Mouse (Mus musculus): ENCODE measurements at regions not wholly inside any gene's neighbourhood (a gene's known extent, or its start where the extent isn't known, plus 50 kb on each side); places are given as distances from the start of the nearest gene placed in this dataset.

DNA sequence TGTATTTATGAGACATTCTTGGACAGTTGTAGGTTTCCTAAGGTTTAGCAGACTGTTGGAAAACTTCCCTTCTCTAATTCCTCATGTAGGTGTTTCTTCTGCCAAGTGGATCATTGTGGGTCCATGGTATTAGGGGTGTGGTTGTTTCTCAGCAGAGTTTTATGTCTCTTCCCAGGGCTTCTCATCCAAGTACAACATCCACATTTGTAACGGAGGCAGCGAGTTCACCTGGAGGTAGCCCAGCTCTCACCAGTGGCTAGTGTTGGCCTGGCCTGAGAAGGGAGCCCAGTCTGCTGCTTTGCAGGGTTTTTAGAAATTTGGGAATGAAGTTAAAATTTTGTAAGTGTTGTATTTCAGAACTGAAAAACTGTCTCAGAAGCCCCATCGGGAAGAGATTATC is 122.4 kb downstream of the Wnt5a start:
- no peak for DNase-seq (ENCODE audit: low spot score)

DNA sequence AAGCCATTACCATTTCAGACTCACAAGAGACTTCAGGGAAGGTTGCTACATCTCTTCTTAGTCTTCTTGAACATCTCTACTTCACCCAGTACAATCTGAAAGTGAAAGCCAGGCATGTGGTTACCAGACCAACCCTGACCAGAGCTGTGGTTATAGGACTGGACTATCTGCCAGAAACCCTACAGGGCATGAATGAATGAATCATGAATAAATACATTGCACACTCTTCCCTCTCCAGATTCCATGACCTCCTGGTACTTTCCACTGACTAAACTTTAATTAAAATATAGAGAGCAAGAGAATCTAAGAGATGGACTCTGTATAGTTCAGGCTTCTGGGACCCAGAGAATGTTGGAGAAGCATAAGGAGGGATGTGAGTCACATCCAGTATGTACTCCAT is 130.6 kb downstream of the Wnt5a start:
- no peak for DNase-seq (ENCODE audit: low spot score)

DNA sequence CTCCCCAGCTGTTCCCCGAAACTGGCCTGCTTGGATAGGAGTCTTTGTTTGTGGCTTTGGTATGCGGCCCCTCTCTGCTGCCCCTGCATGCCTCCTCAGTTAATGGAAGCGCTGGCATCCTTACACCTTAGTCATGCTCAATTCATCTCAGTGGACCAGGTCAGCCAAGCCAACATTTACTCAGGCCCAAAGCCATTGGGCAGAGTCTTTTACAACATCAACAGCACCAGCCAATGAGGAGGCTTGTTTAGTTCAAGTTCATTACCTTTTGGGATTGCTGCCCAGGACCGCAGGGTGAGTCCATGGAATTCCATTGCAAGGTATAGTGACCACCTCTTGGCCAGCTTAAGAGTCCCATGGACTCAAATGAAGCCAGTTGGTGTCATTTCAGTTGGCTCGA is 134.5 kb downstream of the Wnt5a start:
- no peak for DNase-seq (ENCODE audit: low spot score)

- DNase-seq (ENCODE audit: low spot score), result no peak
Measured at GRCm38 (mm10) chr14:28645807-28646206, 141.3 kb downstream of the Wnt5a start.

DNA sequence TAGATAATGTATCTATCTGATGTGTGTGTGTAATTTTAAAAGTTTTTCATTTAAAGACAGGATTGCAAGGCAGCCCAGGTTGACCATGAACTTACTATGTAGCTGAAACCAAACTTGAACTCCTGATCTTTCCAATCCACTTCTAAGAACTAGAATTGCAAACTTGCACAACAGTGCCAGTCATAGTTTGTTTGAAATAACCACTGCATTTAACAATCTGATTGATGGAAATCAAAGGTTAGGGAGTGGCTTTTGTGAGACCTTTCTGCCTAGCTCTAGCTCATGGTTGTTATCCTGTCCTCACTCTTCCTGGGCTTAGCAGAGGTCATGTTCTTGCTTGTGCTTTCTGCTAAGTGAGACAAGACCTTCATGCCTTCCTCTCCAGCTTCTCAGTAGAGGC is 144.9 kb downstream of the Wnt5a start:
- DNase-seq (ENCODE audit: low spot score), result no peak

GRCm38 (mm10) chr14:28653059-28653930 is 148.7 kb downstream of the Wnt5a start:
- no peak for DNase-seq (ENCODE audit: low spot score)

DNA sequence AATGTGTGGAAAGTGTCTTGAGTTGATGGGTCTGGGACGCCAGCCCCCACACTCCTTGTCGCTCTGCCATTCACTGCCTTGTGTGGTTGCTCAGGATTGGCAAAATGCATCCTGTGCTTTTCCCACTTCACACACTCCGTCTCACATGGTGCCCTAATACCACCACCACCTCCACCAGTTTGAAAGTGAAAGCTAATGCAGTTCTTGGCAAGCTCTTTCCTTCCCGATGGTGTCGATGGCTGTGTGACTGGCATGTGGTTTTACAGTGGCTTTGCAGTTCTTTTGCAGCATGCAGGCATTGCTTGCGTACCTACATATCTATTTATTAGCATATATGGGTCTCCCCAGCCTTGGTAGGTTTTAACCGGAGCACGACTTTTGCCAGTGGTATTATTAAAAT is 152.7 kb downstream of the Wnt5a start:
- DNase-seq (ENCODE audit: low spot score), result no peak

GRCm38 (mm10) chr14:28660872-28661588 is 156.5 kb downstream of the Wnt5a start:
- DNase-seq (ENCODE audit: low spot score), result no peak

DNA sequence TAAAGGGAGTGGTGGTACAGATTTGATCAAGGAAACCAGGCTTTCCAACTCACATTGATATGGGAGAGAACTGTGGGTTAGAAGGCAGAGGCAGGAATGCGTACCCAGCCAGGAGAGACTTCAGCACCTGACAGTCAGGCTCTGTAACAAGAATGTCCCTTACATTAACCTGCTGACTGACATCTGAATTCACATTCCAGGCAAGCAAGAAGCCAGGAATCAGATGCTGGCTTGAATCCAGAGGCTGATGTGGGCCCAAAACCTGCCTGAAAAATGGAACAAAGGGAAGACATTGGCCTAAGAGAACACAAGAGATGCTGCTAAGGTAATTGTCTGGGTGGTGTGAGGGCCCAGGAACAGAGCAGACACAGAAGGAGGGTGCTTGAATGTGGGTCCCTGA is 158.8 kb downstream of the Wnt5a start:
- no peak for DNase-seq (ENCODE audit: low spot score)

GRCm38 (mm10) chr14:28664121-28664520 is 159.6 kb downstream of the Wnt5a start:
- DNase-seq (ENCODE audit: low spot score), result no peak

GRCm38 (mm10) chr14:28675476-28675875 is 170.9 kb downstream of the Wnt5a start:
- peak; percentile 73 for DNase-seq (ENCODE audit: low spot score)

GRCm38 (mm10) chr14:28699780-28700179 is 195.2 kb downstream of the Wnt5a start:
- no peak for DNase-seq (ENCODE audit: low spot score)

DNA sequence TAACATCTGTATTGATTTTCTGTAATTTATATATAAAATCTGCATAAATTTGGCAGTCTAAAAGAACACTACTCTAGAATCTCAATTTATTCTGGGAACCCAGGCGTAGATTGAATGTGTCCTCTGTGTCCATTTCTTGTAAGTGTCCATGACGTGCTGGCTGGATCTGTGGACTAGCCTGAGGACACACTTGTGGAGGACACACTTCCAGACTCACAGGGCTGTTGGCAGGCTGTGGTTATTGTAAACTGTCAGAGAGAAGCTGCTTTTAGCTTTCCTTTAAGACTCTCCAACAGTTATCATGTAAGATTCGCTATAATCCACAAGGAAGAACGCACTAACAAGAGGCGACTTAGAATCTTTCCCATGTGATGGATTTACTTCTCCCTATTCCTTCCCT is 200.2 kb downstream of the Wnt5a start:
- DNase-seq (ENCODE audit: low spot score), result no peak

DNA sequence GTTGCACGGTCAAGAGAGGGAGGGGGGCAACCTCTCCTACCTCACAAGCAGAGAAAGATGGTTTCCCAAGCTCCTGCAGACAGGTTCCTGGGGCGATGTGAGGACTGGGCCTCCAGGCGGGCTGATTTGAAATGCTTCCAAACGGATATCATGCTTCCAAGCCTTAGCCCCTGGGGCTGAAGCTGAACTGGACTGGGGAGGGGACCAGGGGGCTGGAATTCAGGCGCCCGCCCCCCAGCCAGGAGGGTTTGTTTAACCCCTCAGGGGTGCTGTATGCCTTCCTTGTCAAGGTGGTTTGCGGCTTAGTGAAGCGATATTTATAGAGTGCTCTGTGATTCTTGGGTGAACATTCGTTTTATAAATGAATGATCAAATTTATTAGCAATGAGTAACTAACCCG is 210.0 kb downstream of the Wnt5a start:
- no peak for DNase-seq (ENCODE audit: low spot score)

- no peak for DNase-seq (ENCODE audit: low spot score)
Measured at GRCm38 (mm10) chr14:28720545-28720944, 216.0 kb downstream of the Wnt5a start.

DNA sequence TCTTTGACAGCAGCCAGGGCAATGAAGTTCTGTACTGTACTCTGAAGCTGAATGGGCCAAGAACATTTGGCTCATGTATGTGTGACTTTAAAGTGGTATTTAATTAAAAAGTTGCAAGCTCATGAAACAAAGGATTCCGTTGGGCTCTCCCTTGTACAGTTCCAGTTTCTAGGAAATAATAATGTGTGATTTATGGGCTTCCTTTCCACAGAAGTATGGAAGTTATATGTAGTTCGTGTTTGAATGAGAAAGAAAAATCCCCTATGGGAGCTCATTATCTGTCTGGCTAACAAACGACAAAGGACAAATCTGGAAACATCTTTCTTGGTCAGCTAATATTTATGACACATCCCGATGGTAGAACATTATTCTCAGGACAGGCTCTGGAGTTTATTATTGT is 221.1 kb downstream of the Wnt5a start:
- no peak for DNase-seq (ENCODE audit: low spot score)

DNA sequence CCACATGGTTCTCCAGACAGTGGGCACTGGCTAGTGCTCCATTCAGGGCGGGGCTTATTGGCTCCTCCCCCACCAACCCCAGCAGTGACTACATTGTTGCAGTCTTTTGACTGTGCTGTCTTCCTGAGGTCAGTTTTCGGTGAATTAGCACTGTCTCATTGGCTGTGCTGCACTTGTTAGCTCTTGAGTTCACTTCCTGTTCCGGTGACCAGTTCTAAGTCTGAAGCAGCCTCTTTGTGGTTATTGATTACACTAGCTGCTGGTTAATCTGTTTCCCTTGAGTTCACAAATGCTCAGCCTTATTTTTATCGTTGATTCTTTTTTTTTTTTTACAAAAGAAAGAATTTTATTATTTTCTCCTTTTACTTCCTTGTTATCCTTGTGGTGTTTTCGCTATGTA is 228.9 kb downstream of the Wnt5a start:
- no peak for DNase-seq (ENCODE audit: low spot score)

GRCm38 (mm10) chr14:28735446-28735845 is 230.9 kb downstream of the Wnt5a start:
- no peak for DNase-seq (ENCODE audit: low spot score)

GRCm38 (mm10) chr14:28740076-28740475 is 235.5 kb downstream of the Wnt5a start:
- DNase-seq (ENCODE audit: low spot score), result no peak

DNA sequence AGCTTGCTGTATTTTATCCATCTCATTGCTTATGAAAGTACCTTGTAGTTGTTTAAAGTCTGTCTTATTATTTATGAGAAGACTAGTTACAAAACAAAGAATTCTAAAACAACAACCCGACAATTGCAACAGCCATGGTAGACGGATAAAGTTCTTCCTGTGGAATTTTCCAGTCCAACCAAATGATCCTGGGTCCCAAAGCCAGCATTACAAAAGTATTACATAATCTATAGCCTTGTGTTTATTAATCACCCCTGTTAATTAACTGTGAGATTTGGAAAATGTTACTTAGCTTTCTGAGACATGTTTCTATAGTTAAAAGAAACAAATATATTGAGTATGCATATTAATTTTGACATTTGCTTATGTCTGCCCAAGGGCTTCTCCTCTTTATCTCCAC is 236.9 kb downstream of the Wnt5a start:
- DNase-seq (ENCODE audit: low spot score), result no peak

GRCm38 (mm10) chr14:28743673-28744072 is 239.1 kb downstream of the Wnt5a start:
- DNase-seq (ENCODE audit: low spot score), result no peak

DNA sequence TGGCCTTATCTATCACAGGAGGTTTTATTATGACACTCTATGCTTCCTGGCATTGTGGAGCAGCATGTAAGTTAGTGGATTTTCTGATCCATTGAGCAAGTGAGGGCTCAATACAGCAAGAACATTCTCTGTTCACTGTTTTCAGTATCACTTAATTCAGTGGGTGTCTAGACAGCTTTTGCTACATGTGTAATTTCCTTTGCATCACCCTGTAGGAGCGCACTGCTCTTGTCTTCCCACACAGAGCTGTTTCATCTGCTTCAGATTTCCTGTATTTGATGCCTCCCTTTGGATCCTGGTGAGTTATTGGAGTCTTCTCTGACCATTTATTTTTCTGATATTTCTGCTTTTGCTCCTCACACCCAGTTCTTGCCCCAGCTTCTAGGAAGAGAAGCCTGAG is 245.8 kb downstream of the Wnt5a start:
- DNase-seq (ENCODE audit: low spot score), result no peak

GRCm38 (mm10) chr14:28765201-28765600 is 252.8 kb upstream of the Lrtm1 start:
- no peak for DNase-seq (ENCODE audit: low spot score)

- DNase-seq (ENCODE audit: low spot score), result no peak
Measured at GRCm38 (mm10) chr14:28773068-28773467, 244.9 kb upstream of the Lrtm1 start.
